Mouse (Mus musculus) testis, adult 2 months (tissue): Measurements from ENCODE around the gene Pcyt1a.

Experiments
- CTCF ChIP-seq: fragments of 200-500 bp; IDR thresholded peaks from 2 replicates; pipeline ENCODE4 v1.5.1; 2012; ENCODE audit warnings: low read depth, mild to moderate bottlenecking, inconsistent platforms, low read length, moderate library complexity; ENCODE audit not compliant: control insufficient read depth, insufficient read depth, insufficient replicate concordance
- POLR2A ChIP-seq: fragments of 200-500 bp; IDR thresholded peaks from 2 replicates; pipeline ENCODE4 v1.6.1; 2012; ENCODE audit warnings: low read depth, mild to moderate bottlenecking, inconsistent platforms, low read length, moderate library complexity; ENCODE audit not compliant: control insufficient read depth

GRCm38 (mm10) chr16:32472276-32473015, 41.7 kb downstream of the Pcyt1a start:
- no peak for TF ChIP-seq CTCF
- no peak for TF ChIP-seq POLR2A
